Comparison of ENCODE assay signal across 18 mouse cellular contexts in the genomic region with DNA sequence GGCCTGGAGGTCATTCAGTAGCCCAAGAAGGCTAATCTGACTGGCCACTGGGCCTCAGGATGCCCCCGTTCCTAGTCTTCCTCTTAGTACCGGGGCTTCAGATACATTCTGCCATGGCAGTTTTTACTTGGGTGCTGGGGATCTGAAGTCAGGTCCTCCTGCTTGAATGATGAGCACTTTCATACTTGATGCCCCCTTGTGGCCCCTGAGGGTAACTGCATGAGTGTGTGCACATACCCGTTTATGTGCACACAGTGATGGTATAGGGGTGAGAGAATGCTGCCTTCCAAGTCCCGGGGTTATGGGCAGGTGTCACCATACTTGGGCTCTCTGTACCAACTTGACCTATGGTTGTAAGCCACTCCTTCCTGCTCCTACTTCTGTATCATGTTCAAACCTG. TPM values are rescaled to one million over a fixed set of nuclear protein-coding genes. Genes with fewer than 3 reads are reported as not detected.
DNase-seq lines count a peak whose midpoint lies in the region; ATAC-seq and TF ChIP-seq lines count a peak whose summit lies in the region.
"Had no signal": no experiment of that assay in that cellular context is flagged by ENCODE, and none has a peak within 500 bp of the region (broad histone marks: within the 10 kb centered on the region; RNA-seq: fewer than 3 reads in every experiment).

No protein-coding gene starts in this region.

- 81% methylated on average over 4 of the region's 4 CpGs for WGBS in liver, embryonic 14.5 days (ENCODE audit: insufficient replicate concordance)
- 92% methylated on average over 4 of the region's 4 CpGs for WGBS in liver, embryonic 11.5 days

- H3K27ac ChIP-seq in liver, embryonic 14.5 days = no peak overlapping the region
- H3K27ac ChIP-seq in liver, embryonic 11.5 days (ENCODE audit: low read depth, low read length) = no peak overlapping the region
- H3K27ac ChIP-seq: embryonic facial prominence, embryonic 12.5 days; heart, embryonic 13.5 days; liver, embryonic 15.5 days had no signal

- H3K36me3 ChIP-seq in liver, embryonic 14.5 days (replicated peaks; ENCODE audit: control insufficient read depth, insufficient read depth, low read depth) = no peaks in the 10 kb centered on the region
- peaks cover 2% of the 10 kb centered on the region; the same call in 1 of the 2 replicates for H3K36me3 ChIP-seq in liver, embryonic 11.5 days (ENCODE audit: control insufficient read depth, insufficient read depth, low read length)
- H3K36me3 ChIP-seq: liver, embryonic 15.5 days had no signal

- no peak overlapping the region for H3K4me2 ChIP-seq in liver, embryonic 14.5 days (ENCODE audit: low read depth)
- no peak overlapping the region for H3K4me2 ChIP-seq in liver, embryonic 11.5 days
- H3K4me2 ChIP-seq: embryonic facial prominence, embryonic 12.5 days; heart, embryonic 13.5 days; liver, embryonic 15.5 days had no signal

- peak; percentile 14 for DNase-seq in embryo, embryonic 10 days (ENCODE audit: low spot score)
- no peak for DNase-seq in embryo, embryonic 9.5 days (ENCODE audit: extremely low spot score)
- DNase-seq in liver, embryonic 14.5 days (ENCODE audit: low read depth in 3 of 3, low spot score in 3 of 3) = peak in 1 of 3 experiments; percentile 9
- DNase-seq in liver, embryonic 11.5 days (ENCODE audit: low spot score) = no peak
- peak; percentile 64 for DNase-seq in ES-CJ7 (ENCODE audit: low read depth, low spot score)
- no peak for DNase-seq in urinary bladder, adult 2 months (ENCODE audit: low spot score)
- DNase-seq in cerebellum, postnatal 10 days = no peak
- DNase-seq: adrenal gland, postnatal 10 days; cerebellum, adult 18-20 months; gastrocnemius, postnatal 14 days; kidney, adult 8-10 months; right cerebral cortex, postnatal 4 days had no signal

- peak; percentile 67 for TF ChIP-seq CTCF in liver, embryonic 14.5 days (IDR thresholded peaks at IDR 0.05; ENCODE audit: low read depth)

- H3K9me3 ChIP-seq in liver, embryonic 14.5 days (ENCODE audit: control insufficient read depth, low read length) = peaks cover 4% of the 10 kb centered on the region
- 0 out of 2 replicates have a peak, but pooled peaks cover 2% of the 10 kb centered on the region for H3K9me3 ChIP-seq in liver, embryonic 11.5 days (ENCODE audit: control insufficient read depth, low read length)
- H3K9me3 ChIP-seq: liver, embryonic 15.5 days had no signal

- no peak for TF ChIP-seq EP300 in liver, embryonic 14.5 days (IDR thresholded peaks at IDR 0.05; ENCODE audit: low read depth)

- no peak overlapping the region for H3K4me3 ChIP-seq in liver, embryonic 14.5 days (ENCODE audit: insufficient read depth in 1 of 2, low read depth in 2 of 2, low read length in 2 of 2)
- H3K4me3 ChIP-seq in liver, embryonic 11.5 days (ENCODE audit: low read depth, low read length) = no peak overlapping the region
- H3K4me3 ChIP-seq: embryonic facial prominence, embryonic 12.5 days; heart, embryonic 13.5 days; liver, embryonic 15.5 days; myocyte had no signal

- no peak overlapping the region for H3K9ac ChIP-seq in liver, embryonic 14.5 days (replicated peaks)
- H3K9ac ChIP-seq in liver, embryonic 11.5 days (ENCODE audit: low read depth, low read length) = no peak overlapping the region
- H3K9ac ChIP-seq: embryonic facial prominence, embryonic 12.5 days; heart, embryonic 13.5 days; liver, embryonic 15.5 days had no signal

- ATAC-seq in liver, embryonic 14.5 days (ENCODE audit: insufficient read depth) = no peak
- ATAC-seq in liver, embryonic 11.5 days (replicated peaks; ENCODE audit: low FRiP score) = no peak
- peak; percentile 40; the same call in 1 of the 2 replicates for ATAC-seq in erythroblast, adult 5-6 weeks (replicated peaks; ENCODE audit: low FRiP score, poor library complexity, severe bottlenecking)
- ATAC-seq: forebrain, embryonic 14.5 days had no signal

- no peaks in the 10 kb centered on the region for H3K27me3 ChIP-seq in liver, embryonic 14.5 days (ENCODE audit: control insufficient read depth, insufficient read depth, low read length)
- H3K27me3 ChIP-seq in liver, embryonic 11.5 days (replicated peaks; ENCODE audit: control insufficient read depth, insufficient read depth, low read length) = no peaks in the 10 kb centered on the region
- H3K27me3 ChIP-seq: embryonic facial prominence, embryonic 12.5 days; heart, embryonic 13.5 days; liver, embryonic 15.5 days had no signal

- no peaks in the 10 kb centered on the region for H3K4me1 ChIP-seq in liver, embryonic 14.5 days (replicated peaks; ENCODE audit: control insufficient read depth in 2 of 2, insufficient read depth in 2 of 2, low read length in 1 of 2)
- H3K4me1 ChIP-seq in liver, embryonic 11.5 days (replicated peaks; ENCODE audit: control insufficient read depth, insufficient read depth, low read length) = no peaks in the 10 kb centered on the region
- H3K4me1 ChIP-seq: liver, embryonic 15.5 days had no signal

RNA-seq across cellular contexts. Expression of a gene that starts 33.5 kb away (rescaled TPM):
- 2.3 and 2.9 TPM in 2 replicates for polyA plus RNA-seq in liver, embryonic 14.5 days (2012; rRNA removed)
- 4.1 and 5.0 TPM in 2 replicates for polyA plus RNA-seq in liver, embryonic 14.5 days (2014; fragmentation: Nextera tagmentation; extraction: Ambion mirVana)
- 13.2 and 13.4 TPM in 2 replicates for polyA plus RNA-seq in liver, embryonic 11.5 days (2014; fragmentation: Nextera tagmentation; extraction: Ambion mirVana)
- total RNA-seq in erythroblast, adult 5-6 weeks (2015; ENCODE audit: low replicate concordance) = 6.7 and 11.9 TPM in 2 replicates
- total RNA-seq in erythroblast, adult 5-6 weeks (2017; ENCODE audit: low replicate concordance) = 0.68 and 1.4 TPM in 2 replicates
- 8.9 and 9.3 TPM in 2 replicates for polyA plus RNA-seq in urinary bladder, adult 2 months (2012; rRNA removed)

Comparison
In these comparisons a context has a peak if more than half of its experiments do, and no peak if none do; other contexts are left out.
1. DNase-seq: peak in embryo, embryonic 10 days (single experiment) and ES-CJ7 (single experiment); none in embryo, embryonic 9.5 days (single experiment), liver, embryonic 11.5 days (single experiment), urinary bladder, adult 2 months (single experiment) and cerebellum, postnatal 10 days (0 of 2).